Mouse (Mus musculus): ENCODE results near the gene Tspan7. TPM values are rescaled to one million over a fixed set of nuclear protein-coding genes. Genes with fewer than 3 reads are reported as not detected.

Tspan7 gene
- 100 to 1,000 TPM; 120 to 128 TPM for total RNA-seq (2021)
- polyA plus RNA-seq (2012; rRNA removed), result 150 and 197 TPM in 2 replicates
- long read RNA-seq, transcript Tspan7-201 (8 exons, 1,733 nt), result major isoform, 88 of 99 reads
- long read RNA-seq, partial matches to known transcripts, result 10 of 99 reads
- long read RNA-seq, other reads (novel, unspliced or antisense), result 1 of 99 reads

DNA sequence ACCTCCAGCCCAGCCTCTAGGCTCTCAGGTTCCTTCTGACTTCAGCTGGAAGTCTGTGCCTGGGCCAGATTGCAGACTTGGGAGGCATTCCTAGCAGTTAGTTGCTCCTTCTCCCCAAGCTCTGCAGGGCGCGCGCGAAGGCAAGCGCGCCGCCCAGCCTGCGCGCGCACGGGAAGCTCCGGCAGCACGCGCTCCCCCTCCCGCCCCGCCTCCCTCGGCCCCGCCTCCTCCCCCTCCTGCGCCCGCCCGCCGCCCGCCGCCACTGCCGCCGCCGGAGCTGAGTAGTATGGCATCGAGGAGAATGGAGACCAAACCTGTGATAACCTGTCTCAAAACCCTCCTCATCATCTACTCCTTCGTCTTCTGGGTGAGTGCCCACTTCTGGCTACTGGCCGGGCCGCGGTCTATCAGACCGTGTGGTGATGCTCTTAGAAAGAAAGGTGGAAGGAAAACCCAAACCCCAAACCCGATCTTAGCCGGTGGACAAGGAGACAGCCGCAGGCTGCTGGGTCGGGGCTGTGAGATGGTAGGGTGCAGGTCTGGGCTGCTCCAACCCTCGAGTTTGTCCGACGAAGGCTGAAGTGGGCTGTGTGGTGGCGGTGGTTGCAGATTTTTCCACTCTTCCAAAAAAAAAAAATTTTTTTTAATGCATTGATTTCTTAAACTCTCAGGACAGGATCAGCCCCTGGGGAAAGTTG, at the start of gene Tspan7:
Gene Tspan7, plus strand, starts transcription at position 287 of the 698 bp plus-strand sequence.
- WGBS, result 14% methylated on average over 36 of the region's 41 CpGs
- no peaks in the 10 kb centered on the region; the same call in 1 of the 2 replicates for H3K4me1 ChIP-seq (ENCODE audit: control insufficient read depth, insufficient read depth, low read length)
- intact Hi-C loops (cut with DNase I), result loop anchor here (5.0 kb wide), 3 partner anchors 72 to 253 kb away; no protein-coding TSS in a partner anchor
- H3K9ac ChIP-seq (ENCODE audit: low read depth, low read length), result peak within 1 kb of the TSS; percentile 73
- H3K27me3 ChIP-seq (ENCODE audit: control insufficient read depth, insufficient read depth, low read length), result no peaks in the 10 kb centered on the region
- peak within 1 kb of the TSS; percentile 56 for H3K4me3 ChIP-seq
- no peaks in the 10 kb centered on the region for H3K79me2 ChIP-seq (replicated peaks; ENCODE audit: control insufficient read depth, insufficient read depth, low read length)
- no peak for TF ChIP-seq EP300 (IDR thresholded peaks at IDR 0.05; ENCODE audit: insufficient read depth, low read depth, low read length)
- TF ChIP-seq CTCF (IDR thresholded peaks at IDR 0.05), result peak; percentile 29
- peak; percentile 57; the same call in 1 of the 2 replicates for TF ChIP-seq POLR2A (IDR thresholded peaks at IDR 0.05; ENCODE audit: insufficient read depth, low read depth, low read length)
- H3K27ac ChIP-seq, result peak within 1 kb of the TSS; percentile 80
- no peaks in the 10 kb centered on the region for H3K36me3 ChIP-seq (ENCODE audit: control insufficient read depth, insufficient read depth, low read length)
- peak; percentile 60 to 62 for DNase-seq

DNA sequence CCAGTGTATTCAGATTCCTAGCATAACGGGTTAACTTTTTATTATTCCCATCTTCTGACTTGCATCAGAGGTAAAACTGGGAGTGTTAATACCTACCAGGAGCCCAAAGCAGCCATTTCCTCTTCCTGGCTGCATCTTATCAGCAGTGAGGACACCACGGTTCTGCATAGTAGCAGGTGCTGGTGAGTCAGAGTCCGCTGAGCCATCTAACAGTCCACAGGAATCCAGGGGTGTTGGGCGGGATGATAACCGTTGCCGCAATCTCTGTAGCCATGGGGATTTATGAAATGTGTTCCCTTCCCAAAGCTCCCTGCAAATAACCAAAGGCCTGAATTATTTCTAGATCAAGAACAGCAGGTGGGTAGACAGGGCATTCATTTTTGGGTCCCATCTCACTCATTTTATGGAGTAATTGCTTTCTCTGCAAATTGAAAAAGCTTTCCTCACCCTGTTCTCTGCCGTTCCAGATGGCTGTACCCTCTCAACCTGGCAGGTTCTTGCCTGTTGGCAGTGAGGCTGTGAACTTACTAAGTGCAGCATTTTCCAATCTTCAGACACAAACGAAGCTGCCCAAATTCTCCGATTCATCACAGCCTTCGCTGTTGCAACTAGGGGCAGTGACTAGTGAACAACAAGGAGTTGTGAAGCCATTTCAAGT, 35.5 kb upstream of the Tspan7 start:
- 78% methylated on average over 10 of the region's 10 CpGs for WGBS
- H3K4me3 ChIP-seq, result no peak overlapping the region
- TF ChIP-seq CTCF (IDR thresholded peaks at IDR 0.05) (no peak), POLR2A (IDR thresholded peaks at IDR 0.05; ENCODE audit: insufficient read depth, low read depth, low read length) (no peak), EP300 (IDR thresholded peaks at IDR 0.05; ENCODE audit: insufficient read depth, low read depth, low read length) (no peak)
- H3K36me3 ChIP-seq (ENCODE audit: control insufficient read depth, insufficient read depth, low read length), result no peaks in the 10 kb centered on the region
- no peaks in the 10 kb centered on the region for H3K27me3 ChIP-seq (ENCODE audit: control insufficient read depth, insufficient read depth, low read length)
- H3K9ac ChIP-seq (ENCODE audit: low read depth, low read length), result no peak overlapping the region
- intact Hi-C loops (cut with DNase I), result no loop called here
- H3K27ac ChIP-seq, result no peak overlapping the region
- no peaks in the 10 kb centered on the region for H3K79me2 ChIP-seq (replicated peaks; ENCODE audit: control insufficient read depth, insufficient read depth, low read length)
- DNase-seq, result no peak
- H3K4me1 ChIP-seq (ENCODE audit: control insufficient read depth, insufficient read depth, low read length), result no peaks in the 10 kb centered on the region

DNA sequence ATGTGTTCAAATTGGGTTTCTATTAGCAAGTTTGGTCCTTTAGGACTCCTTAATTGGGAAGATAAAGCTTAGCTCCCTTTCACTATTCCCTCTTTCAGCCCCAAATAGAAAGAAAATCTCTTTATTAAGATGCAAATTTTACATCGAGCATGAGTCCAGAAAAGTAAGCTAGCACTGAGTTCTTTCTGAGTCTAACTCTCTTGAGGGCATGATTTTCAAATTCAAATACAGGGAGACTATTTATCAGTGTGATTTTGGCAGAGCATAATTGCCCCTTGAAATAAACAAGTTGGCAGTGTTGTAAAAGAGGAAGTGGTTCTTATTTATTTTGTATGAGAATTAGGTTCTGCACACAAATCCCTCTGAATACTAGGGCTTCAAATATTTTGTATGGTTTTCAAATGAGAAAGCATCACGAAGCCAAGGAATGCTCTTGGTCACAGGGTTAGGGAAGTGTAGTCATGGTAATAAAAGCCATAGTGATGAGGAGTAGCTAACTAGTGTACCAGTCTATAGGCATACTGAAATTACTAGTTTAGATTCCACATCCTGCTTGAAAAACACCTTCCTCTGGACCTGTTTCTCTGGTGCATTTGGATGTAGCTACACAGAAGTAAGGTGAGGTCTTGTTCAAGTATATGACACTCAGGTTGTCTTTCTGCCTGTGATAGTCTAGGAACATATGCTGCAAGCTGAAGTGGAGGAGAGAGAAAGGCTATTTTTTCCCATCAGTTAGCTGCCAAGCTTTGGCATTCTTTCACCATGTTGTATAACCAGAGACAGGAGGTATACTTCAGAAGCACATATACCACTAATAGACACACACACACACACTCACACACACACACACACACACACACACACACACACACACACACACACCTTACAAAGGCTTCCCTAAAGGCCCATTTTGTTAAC, 34.6 kb upstream of the Tspan7 start:
- Histone ChIP-seq H3K27me3 (ENCODE audit: control insufficient read depth, insufficient read depth, low read length) (no peaks in the 10 kb centered on the region), H3K27ac (no peak overlapping the region), H3K4me1 (ENCODE audit: control insufficient read depth, insufficient read depth, low read length) (no peaks in the 10 kb centered on the region), H3K36me3 (ENCODE audit: control insufficient read depth, insufficient read depth, low read length) (no peaks in the 10 kb centered on the region), H3K9ac (ENCODE audit: low read depth, low read length) (no peak overlapping the region), H3K79me2 (replicated peaks; ENCODE audit: control insufficient read depth, insufficient read depth, low read length) (no peaks in the 10 kb centered on the region), H3K4me3 (no peak overlapping the region)
- WGBS, result 53% methylated on average over 2 of the region's 2 CpGs
- intact Hi-C loops (cut with DNase I), result no loop called here
- TF ChIP-seq EP300 (IDR thresholded peaks at IDR 0.05; ENCODE audit: insufficient read depth, low read depth, low read length), result no peak
- no peak for TF ChIP-seq POLR2A (IDR thresholded peaks at IDR 0.05; ENCODE audit: insufficient read depth, low read depth, low read length)
- no peak for TF ChIP-seq CTCF (IDR thresholded peaks at IDR 0.05)
- DNase-seq, result no peak

DNA sequence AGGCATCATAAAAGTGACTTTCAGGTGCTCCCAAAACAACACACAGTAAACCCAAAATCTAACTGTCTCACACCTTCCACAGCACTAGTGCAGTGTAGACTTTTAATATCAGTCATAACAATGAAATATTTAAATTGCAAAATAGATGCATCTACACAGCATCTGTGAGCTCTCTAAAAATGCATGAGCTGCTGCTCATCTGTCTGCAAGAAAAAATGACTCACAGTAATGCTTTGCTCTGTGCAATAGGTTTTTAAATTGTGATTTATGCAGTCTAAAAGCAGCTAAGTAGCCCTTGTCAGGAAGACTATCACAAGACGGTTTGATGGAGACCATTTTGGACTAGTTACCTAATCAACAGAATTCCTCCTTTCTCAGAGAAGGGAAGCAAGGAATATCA, 31.2 kb upstream of the Tspan7 start:
- no peak overlapping the region for H3K4me3 ChIP-seq
- DNase-seq, result no peak
- H3K27me3 ChIP-seq (ENCODE audit: control insufficient read depth, insufficient read depth, low read length), result no peaks in the 10 kb centered on the region
- H3K36me3 ChIP-seq (ENCODE audit: control insufficient read depth, insufficient read depth, low read length), result no peaks in the 10 kb centered on the region
- no peak overlapping the region for H3K27ac ChIP-seq
- H3K9ac ChIP-seq (ENCODE audit: low read depth, low read length), result no peak overlapping the region
- no peaks in the 10 kb centered on the region for H3K4me1 ChIP-seq (ENCODE audit: control insufficient read depth, insufficient read depth, low read length)
- TF ChIP-seq EP300 (IDR thresholded peaks at IDR 0.05; ENCODE audit: insufficient read depth, low read depth, low read length) (no peak), CTCF (IDR thresholded peaks at IDR 0.05) (no peak), POLR2A (IDR thresholded peaks at IDR 0.05; ENCODE audit: insufficient read depth, low read depth, low read length) (no peak)
- WGBS, result 45% methylated on average over 1 of the region's 1 CpGs
- intact Hi-C loops (cut with DNase I), result no loop called here
- no peaks in the 10 kb centered on the region for H3K79me2 ChIP-seq (replicated peaks; ENCODE audit: control insufficient read depth, insufficient read depth, low read length)

DNA sequence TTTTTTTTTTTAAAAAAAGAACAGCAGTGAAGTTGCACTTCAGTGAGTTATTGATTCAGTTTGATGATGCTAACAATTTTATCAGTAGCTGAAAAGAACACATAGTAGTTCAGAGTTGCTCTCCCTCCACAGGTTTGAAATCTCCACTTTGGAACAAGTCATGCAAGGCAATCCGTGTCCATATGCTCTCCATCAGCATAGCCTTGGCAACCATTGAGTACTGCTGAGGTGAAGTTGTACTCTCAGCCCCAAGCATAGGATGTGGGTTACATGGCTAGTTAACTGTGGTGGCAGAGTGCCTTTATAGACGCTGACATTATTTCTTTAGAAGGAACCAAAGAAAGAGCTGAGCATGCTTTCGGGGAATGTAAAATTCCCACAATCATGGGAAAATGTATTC, 27.7 kb upstream of the Tspan7 start:
- no peak for DNase-seq
- TF ChIP-seq CTCF (IDR thresholded peaks at IDR 0.05) (no peak), EP300 (IDR thresholded peaks at IDR 0.05; ENCODE audit: insufficient read depth, low read depth, low read length) (no peak), POLR2A (IDR thresholded peaks at IDR 0.05; ENCODE audit: insufficient read depth, low read depth, low read length) (no peak)
- H3K27me3 ChIP-seq (ENCODE audit: control insufficient read depth, insufficient read depth, low read length), result no peaks in the 10 kb centered on the region
- no peaks in the 10 kb centered on the region for H3K36me3 ChIP-seq (ENCODE audit: control insufficient read depth, insufficient read depth, low read length)
- 90% methylated on average over 3 of the region's 3 CpGs for WGBS
- intact Hi-C loops (cut with DNase I), result no loop called here
- H3K4me3 ChIP-seq, result no peak overlapping the region
- no peaks in the 10 kb centered on the region for H3K4me1 ChIP-seq (ENCODE audit: control insufficient read depth, insufficient read depth, low read length)
- H3K27ac ChIP-seq, result no peak overlapping the region
- H3K9ac ChIP-seq (ENCODE audit: low read depth, low read length), result no peak overlapping the region
- no peaks in the 10 kb centered on the region for H3K79me2 ChIP-seq (replicated peaks; ENCODE audit: control insufficient read depth, insufficient read depth, low read length)
